Mouse (Mus musculus): Measurements from ENCODE around the gene Pdgfra.
A peak's percentile ranks its signal among the peaks of the same experiment; 100 is the strongest.

Gene Pdgfra

DNA sequence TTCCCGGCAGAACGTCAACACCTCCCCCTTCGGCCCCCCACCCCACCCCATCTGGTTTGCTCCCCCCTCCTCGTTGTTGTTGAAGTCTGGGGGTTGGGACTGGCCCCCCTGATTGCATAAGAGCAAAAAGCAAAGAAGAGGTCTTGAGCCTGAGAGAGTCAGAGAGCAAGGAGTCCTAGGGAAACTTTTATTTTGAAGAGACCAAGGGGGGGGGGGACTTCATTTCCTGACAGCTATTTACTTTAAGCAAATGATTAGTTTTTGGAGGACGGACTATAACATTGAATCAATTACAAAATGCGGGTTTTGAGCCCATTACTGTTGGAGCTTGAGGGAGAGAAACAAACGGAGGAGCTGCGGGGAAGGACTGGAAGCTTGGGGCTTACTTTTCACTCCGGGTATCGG lies at the start of gene Pdgfra:
Gene Pdgfra, plus strand, starts transcription at position 272 of the 405 bp plus-strand sequence.
- no peak for DNase-seq (ENCODE audit: low read depth)

DNA sequence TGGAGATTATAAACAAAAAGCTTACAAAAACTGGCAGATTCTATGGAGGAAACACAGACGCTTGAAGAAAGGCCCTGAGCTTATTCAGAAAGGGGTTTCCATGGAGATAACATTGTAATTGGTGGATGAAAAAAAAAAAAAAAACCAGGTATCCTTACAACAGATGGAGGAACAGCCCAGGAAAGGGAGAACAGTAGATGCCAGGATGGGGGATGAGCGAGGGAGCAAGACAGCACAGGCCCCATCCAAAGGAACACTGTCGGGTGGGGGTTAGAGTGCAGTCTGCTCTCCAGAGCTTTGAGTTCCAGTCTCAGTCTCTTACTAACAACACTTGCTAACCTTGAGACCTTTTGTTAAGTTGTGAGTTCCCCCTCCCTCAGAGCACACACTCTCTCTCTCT lies 45.6 kb upstream of the Pdgfra start:
- DNase-seq (ENCODE audit: low read depth): no peak

DNA sequence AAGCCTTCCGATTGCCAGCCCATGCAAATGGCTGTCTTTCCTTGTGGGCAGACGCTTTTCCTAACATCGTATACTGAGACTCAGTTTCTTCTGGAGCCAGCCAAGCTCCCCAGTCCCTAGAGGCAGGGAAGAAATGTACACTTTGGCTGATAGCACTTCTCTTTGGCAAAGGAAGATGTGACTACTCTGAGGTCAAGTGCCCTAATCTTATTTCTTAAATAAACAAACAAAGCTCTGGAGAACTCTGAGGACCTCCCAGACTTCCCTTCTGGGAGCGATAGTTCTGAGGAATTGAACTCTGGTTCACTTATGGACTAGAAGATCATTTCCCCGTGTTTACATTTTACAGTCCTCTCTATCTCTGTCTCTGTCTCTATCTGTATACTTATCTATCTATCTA lies 42.7 kb upstream of the Pdgfra start:
- DNase-seq (ENCODE audit: low read depth): no peak

DNA sequence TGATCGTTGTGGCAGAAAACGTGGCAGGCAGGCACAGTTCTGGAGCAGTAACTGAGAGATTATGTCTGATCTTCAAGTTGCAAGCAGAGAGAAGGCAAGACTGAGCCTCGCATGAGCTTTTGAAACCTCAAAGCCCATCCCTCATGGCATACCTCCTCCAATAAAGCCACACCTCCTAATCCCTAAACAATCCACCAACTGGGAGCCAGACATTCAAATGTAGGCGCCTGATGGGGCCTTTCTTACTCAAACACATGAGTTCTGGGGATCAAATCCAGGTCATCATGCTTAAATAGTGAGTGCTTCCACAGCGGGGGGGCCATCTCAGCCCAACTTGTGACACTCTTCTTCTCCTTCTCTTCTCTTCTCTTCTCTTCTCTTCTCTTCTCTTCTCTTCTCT lies 40.3 kb upstream of the Pdgfra start:
- no peak for DNase-seq (ENCODE audit: low read depth)

DNA sequence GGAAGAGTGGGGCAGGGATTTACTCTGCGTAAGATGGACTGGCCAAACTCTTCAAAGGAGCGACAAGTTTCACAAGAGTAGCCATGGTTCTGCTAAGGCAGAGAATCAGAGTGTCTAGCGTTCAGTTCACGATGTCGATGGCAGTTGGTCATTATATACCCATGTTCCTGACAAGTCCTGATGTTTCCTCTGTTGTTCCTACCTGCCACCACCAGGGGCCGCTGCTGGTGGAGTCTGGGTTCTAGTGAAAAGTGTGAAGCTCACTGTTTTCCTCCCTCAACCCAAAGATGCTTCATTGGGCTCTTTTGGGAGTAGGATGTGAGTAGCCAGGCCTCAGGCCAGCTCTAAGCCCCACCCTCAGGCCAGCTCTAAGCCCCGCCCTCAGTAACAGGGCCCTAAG lies 33.3 kb upstream of the Pdgfra start:
- peak; percentile 35 for DNase-seq (ENCODE audit: low read depth)

DNA sequence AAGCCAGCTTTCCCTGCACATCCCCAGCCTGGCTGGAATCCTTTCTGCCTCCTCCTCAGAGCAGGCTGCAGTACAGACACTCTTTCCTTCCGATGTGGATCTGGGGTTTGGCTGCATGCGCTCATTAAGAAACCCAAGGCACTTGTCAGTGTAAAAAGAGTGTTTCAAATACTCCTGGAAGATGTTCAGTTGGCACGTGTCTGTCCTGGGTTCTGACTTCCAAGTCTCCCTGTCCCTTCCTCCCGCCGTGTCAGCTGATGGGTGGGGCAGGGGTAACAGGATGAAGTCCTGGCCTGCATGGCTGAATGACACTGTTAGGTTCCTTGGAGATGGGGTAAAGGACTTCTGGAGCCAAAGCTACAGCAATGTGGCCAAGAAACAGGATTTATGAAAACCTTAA lies 30.4 kb upstream of the Pdgfra start:
- no peak for DNase-seq (ENCODE audit: low read depth)

DNA sequence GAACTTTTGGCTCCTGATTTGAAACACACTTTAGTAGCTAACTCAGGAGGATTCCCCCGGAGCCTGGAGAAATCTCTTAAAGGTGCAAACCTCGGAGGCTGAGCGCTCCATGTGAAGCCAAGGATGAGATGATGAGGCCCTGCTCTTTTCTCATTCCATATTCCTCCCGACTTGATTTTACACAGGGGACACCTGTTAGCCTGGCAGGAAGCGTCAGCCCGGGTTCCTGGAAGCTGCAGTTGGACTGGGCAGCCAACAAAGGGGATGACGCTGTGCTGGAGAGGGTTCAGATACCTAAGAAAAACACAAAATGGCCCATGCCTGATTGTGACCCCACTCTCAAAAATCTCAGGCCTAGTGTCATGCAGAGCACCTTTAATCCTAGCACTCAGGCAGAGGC lies 17.4 kb upstream of the Pdgfra start:
- DNase-seq (ENCODE audit: low read depth): no peak

DNA sequence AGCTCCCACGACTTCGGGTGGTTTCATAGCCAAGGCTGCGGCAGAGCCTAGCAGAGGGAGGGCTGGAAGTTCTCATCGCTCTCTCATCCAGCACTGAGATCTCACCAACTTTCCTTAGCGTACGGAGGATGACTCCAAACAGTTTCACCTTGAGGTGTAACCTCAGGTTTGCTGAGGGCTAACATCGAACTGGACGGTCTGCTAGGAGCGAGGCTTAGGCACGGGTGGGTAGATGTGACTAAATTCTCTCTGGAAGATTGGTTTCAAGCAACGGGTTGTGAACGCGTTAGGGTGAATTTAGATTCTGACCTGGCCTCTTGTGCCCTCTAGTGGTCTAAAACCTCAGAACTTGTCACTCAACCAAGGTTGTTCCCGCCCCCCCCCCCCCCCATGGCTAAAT lies 9.0 kb upstream of the Pdgfra start:
- DNase-seq (ENCODE audit: low read depth): peak; percentile 64

DNA sequence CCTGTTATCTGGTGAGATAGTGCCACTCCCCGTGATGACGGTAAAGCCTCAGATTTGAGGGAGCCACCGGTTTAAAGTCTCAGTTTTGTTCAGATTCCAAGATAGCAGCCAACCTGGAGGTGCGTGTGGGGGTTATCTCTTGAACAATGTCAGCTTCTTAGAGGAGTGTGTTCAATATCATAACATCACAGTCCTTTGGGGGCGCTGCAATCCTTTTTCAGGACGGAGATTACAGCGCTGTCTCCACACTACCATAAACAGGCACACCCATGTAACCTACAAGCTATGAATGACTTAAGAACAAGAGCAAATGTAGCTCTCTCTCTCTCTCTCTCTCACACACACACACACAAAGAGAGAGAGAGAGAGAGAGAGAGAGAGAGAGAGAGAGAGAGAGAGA lies 8.3 kb upstream of the Pdgfra start:
- DNase-seq (ENCODE audit: low read depth): no peak

DNA sequence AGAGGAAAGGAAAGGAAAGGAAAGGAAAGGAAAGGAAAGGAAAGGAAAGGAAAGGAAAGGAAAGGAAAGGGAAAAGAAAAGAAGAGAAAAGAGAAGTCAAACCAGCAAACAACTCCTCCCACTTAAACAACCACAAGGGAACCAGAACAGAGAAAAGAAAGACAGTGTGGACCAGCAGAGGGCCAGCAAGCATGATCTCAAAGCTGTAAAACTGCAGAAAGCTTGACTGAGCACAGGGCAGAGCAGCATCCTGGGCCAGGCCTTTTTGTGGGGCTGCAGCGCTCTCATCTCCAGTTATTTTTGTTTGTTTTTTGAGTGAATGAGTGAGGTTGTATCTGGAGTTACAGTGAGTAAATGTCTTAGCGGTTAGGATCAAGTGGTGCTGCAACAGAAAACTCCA lies 6.8 kb upstream of the Pdgfra start:
- DNase-seq (ENCODE audit: low read depth): no peak

DNA sequence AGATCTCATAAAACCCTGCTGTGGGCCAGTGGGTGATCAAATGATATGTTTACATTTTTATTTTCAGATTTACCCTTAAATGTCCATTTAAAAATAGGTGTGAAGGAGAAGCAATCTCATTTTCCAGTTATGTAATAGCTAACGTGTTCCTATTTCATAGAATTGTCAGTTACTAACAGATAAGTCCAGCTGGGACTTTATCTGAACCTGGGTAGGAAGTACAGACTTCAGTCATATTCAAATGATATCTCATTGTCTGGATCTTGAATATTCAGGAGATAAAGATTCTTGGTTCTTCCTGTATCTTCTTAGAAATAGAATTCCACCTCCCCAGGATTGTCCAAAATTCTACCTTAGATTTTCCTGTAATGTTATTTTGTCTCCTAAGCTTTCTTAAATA lies 5.6 kb upstream of the Pdgfra start:
- DNase-seq (ENCODE audit: low read depth): no peak

DNA sequence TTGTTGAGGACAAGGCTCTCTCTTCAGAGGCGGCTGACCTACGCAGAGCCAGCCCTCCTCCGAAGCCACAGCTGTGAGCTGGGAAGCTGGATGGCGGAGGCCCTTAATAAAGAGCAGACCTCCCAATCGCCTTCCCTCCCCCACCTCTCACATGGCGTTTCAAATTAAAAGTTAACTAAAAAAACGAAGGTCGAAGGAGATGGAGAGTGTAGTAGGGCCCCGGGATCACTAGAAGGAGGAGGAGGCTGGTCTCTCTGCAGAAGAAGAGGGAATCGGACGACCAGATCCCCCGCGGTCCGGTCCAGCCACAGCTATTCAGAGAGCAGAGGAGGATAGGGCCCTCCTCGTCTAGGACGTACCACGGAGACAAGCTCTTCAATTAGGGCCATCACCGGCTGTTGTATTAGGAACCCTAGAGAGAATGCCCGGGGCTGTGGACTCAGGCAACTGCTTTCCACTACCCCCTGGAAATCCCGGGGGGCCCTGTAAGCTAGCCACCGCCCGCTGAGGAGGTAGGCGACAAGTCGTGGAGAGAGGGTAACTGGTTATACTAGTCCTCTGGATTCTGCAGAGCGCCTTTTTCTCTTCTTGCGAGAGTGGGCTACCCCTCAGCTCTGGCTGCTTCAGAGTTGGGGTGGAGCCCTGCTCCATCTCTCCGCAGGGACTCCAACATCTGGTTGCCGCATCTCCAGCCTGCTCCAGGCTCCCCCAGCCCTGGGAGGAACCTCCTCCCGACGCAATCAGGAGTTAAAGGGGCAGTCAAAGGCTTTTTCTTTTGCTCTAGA lies 3.6 kb upstream of the Pdgfra start:
- no peak for DNase-seq (ENCODE audit: low read depth)

DNA sequence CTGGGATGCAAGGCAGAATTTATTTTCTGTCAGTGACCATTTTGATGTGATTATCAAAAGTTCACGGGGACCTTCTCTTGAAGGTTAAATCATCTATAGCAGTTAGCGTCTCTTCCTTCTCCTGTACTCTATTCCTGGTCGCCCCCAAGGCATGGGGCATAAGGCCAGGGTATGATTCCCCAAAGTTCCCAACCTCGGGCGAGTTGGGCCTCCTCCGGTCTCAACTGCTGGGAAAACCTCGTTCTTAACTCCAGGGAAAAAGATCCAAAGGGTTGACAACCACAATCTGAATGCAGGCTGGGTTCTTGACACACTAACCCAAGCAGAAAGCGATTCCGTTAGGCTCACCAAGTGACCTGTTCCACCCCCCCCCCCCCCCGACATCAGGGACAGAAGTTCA lies 2.7 kb upstream of the Pdgfra start:
- DNase-seq (ENCODE audit: low read depth): no peak

DNA sequence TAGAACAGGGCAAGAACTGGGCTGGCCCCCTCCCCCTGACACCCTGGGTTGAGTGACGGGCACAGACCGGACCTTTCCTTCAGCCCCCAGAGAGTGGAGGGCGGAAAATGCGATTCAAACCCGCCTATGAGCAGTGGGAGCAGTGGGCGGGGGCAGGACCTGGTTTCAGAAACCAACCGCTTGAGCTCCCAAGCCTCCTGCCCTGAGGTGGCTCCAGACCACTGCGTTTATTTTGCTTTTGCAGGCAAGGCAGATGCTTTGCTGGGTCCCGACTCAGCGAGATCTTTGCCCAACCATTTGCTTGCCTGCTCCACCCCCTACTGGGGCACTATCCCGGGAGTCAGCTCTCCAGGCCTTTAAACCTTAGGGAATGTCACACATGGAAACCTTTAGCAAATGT lies 2.2 kb upstream of the Pdgfra start:
- DNase-seq (ENCODE audit: low read depth): no peak

DNA sequence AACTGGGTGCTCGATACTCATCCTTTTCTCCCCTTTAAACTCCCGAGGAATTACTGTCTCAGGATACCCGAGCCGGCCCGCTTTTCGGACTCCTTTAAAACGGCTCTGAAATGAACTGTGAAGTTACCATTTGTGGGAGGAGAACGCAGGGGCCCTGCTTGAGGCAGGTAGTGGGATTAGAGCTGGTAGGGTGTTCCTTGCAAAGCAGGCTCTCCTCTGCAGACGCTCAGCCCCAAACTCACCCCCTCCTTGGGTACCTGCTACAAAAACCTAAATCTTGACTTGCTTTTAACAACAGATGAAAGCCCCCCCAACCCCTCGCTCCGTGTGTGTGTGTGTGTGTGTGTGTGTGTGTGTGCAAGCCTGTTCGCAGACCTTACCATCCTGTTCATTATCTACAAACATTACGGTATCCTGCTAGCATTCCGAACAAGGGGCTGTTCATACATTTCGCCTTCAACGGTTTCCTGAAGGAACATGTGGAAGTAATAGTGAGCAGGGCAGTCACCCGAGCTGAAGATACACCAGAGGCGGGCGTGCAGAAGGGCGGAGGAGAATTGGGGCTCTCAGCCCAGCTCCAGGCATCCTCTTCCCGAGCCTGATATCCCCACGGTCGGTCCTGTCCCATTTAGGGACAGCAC lies 1.6 kb upstream of the Pdgfra start:
- DNase-seq (ENCODE audit: low read depth): no peak

DNA sequence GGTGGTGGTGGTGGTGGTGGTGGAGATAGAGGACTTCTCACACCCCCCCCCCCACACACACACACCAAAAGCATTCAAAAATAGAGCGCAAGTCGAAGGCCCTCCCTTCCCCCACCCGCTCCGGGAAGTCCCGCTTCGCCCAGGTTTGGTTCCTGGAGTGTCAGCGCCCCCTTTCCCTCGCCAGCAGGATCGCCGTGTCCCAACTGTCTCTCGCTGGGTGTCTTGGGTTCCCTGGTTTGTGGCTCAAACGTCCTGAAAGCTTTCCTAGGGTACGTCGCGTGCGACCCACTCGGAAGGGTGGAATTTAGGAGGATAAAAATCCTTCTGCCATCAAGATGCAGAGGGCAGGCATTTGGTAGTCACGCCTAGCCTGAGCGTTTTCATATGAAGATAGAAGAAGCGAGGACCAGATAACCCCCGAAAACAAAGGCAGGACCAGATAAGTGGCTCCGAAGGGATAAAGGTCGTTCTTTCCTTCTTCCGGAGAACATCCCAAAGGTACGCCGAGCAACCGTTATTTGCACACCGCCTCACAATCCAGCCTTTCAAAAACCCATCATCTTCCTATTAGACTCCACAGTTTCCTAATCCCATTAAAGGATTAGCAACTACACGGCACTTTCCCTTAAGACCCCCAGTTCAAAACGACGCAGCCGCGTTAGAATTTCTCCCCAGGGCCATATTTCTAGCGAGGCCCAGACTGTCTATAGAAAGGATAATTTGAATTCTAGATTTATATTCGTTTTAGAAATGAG lies 769 bp upstream of the Pdgfra start:
- no peak for DNase-seq (ENCODE audit: low read depth)

DNA sequence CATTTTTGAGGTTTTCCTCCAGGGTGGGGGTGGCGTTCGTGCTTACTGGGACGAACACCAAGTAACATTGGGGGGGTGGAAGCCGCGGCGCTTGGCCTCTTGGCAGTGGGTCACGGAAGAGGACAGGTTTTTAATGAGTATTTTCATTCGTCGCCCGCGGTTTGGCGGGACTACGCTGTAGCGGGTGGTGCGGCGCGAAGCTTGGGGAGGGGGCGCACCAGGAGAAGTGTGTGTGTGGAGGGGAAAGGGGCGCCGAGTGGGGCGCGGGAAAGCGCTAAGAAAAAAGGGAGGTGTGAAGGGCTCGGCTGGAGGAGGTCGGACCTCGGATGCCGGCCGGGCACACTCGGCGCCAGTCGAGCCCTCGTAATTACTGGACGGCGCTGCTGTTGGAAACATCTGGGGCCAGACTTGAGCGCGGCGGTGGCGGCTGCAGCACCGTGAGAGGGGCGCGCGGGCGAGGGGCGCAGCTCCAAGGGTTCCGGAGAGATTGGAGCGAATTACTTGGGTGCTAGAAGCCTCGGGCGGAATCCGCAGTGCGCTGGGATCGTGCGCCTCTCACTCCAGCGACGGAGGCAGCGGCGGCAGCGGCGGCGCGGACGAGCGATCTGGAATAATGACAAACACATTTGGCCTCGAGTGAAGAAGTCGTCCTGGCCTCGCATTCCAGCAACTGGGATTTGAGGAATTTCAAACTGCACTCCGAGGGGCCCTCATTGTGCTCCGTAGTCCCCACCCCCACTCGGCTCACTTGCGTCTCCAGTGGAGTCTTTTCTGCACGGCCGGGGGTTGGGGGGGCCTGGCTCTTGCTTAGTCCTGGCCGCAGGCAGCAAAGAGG lies 916 bp downstream of the Pdgfra start:
- DNase-seq (ENCODE audit: low read depth): no peak

DNA sequence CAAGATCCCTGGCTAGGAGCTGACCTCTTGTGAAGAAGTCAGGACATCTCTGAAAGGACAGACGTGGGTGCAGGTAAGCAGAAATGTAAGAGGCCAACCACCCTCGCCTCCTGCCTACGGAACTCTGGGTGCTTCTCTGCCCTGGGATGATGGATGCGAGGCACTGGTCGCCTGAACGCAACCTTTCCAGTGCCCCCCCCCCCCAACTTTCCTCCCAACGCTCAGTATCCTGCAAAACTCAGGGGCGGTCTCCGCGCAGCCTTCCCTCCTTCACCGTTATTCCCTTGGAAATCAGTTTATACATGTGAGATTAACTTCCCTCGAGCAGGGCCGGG lies 1.5 kb downstream of the Pdgfra start:
- no peak for DNase-seq (ENCODE audit: low read depth)

DNA sequence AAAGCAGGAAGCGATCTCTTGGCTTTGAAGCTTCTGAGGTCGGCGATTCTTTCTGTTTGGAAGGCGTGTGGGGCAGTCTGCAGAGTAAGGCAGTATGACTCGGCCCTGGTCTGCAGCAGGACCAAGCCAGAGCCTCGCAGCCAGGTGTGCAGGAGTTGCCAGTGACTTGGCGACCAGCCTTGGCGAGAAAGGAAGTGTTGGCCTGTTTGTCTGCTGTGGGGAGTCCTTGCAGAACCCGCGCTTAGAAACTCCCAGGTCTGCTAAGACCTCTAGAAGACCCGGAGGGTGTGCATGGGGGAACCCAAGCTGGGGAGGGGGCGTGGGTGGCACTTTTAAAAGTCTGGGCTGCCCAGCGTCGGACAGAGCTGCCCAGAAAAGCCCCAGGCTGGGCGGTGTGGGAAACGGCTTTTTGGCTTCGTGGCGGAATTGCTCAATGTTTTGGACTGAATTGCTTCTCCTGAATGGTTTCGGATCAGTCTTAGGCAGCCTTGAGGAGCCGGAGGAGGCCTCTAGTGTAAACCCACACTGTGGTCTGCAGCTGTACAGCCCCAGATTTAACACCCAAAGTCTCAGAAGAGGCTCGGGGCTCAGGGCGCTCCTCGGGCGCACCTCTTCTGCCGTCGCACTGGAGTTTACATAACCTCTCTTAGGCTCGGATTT lies 2.0 kb downstream of the Pdgfra start:
- DNase-seq (ENCODE audit: low read depth): no peak

DNA sequence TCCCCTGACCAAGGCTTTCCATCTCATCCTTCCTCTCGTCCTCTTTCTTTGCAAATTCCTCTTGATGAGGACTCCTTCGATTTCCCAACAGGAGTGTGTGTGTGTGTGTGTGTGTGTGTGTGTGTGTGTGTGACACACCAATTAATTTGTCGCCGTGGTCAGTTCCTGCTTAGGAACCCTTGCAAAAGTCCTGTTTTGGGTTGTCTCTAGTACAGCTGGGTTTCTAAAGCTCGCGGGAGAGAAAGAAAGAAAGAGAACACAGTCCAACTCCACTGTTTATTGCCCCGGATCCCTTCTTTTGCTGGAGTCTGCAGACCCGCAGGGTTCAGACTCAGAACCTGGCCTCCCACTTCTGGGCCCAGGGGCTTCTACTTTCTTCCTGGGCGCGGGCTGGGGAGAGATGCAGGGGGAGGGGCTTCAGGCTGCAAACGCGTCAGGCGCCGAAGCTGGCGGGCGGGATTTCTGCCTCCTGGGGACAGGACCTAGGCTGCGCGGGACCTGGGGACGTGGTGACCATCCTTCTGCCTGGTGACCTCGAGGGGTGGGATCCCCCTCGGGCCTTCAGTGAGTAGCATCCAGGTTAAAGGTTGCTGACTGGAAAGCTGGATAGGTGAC lies 2.6 kb downstream of the Pdgfra start:
- DNase-seq (ENCODE audit: low read depth): no peak

DNA sequence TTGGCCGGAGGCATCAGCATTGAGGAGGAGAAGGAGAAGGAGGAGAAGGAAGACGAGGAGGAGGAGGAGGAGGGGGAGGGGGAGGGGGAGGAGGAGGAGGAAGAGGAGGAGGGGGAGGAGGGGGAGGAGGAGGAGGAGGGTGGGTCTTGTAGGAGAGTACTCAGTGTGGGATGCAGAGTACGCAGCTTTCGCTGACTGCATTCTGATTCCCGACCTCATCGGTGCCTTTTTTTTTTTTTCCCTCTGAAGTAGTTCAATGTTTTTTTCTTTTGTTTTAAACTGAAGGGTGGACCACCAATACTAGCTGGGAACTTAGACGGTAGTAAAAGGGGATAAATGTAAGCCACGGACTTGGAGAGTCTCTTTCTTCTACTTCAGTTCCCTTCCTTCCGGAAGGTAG lies 3.2 kb downstream of the Pdgfra start:
- DNase-seq (ENCODE audit: low read depth): no peak

All from 416B (cell line).